Mouse (Mus musculus) limb, embryonic 10.5 days (tissue): ENCODE data around the gene Lmo4. TPM values are rescaled to one million over a fixed set of nuclear protein-coding genes. Genes with fewer than 3 reads are reported as not detected.

Experiments
- DNase-seq: peaks from one replicate; pipeline ENCODE4 v3.0.0-alpha.2; 2017; ENCODE audit warnings: low spot score
- H3K27ac ChIP-seq: fragments of 300-500 bp; sonication (generic); 2 replicates; pipeline ENCODE4 v1.5.1; 2016; ENCODE audit warnings: mild to moderate bottlenecking
- H3K27me3 ChIP-seq: fragments of 300-500 bp; sonication (generic); 2 replicates; pipeline ENCODE4 v1.6.1; 2016; ENCODE audit warnings: low read depth, mild to moderate bottlenecking; ENCODE audit not compliant: poor library complexity, severe bottlenecking
- H3K36me3 ChIP-seq: fragments of 300-500 bp; sonication (generic); 2 replicates; pipeline ENCODE4 v1.6.1; 2016; ENCODE audit warnings: mild to moderate bottlenecking, moderate library complexity
- H3K4me1 ChIP-seq: fragments of 300-500 bp; sonication (generic); 2 replicates; pipeline ENCODE4 v1.6.1; 2016
- H3K4me3 ChIP-seq: fragments of 300-500 bp; sonication (generic); 2 replicates; pipeline ENCODE4 v1.5.1; 2016; ENCODE audit warnings: mild to moderate bottlenecking, moderate library complexity
- H3K9me3 ChIP-seq: fragments of 300-500 bp; sonication (generic); replicated peaks from 2 replicates; pipeline ENCODE4 v1.6.1; 2016; ENCODE audit warnings: mild to moderate bottlenecking
- WGBS: fragments of 180-500 bp; shearing (Covaris S2); methylation state at CpG from one replicate; pipeline ENCODE4 v1.1.7; 2016; 5-methylcytosine and 5-hydroxymethylcytosine counted together
- polyA plus RNA-seq: library from polyadenylated mRNA; unstranded; fragments of >200 nt; fragmentation: Nextera tagmentation; extraction: Ambion mirVana; gene quantifications from 2 replicates; pipeline ENCODE4 v1.2.1, GENCODE M21; 2016

Gene Lmo4
- polyA plus RNA-seq, 1 experiment from 2014 or later: 56.6 TPM

GRCm38 (mm10) chr3:144163718-144164117 is 41.3 kb downstream of the Lmo4 start:
- 97% methylated on average over 2 of the region's 2 CpGs for WGBS
- H3K4me3 ChIP-seq: no peak overlapping the region
- no peaks in the 10 kb centered on the region for H3K9me3 ChIP-seq
- no peak for DNase-seq
- H3K4me1 ChIP-seq: peaks cover 32% of the 10 kb centered on the region
- no peak overlapping the region for H3K27ac ChIP-seq
- H3K36me3 ChIP-seq: no peaks in the 10 kb centered on the region
- H3K27me3 ChIP-seq: no peaks in the 10 kb centered on the region

- 24% methylated on average over 8 of the region's 8 CpGs for WGBS
- no peak for DNase-seq
- no peak overlapping the region for H3K4me3 ChIP-seq
- no peaks in the 10 kb centered on the region for H3K36me3 ChIP-seq
- no peaks in the 10 kb centered on the region for H3K27me3 ChIP-seq
- H3K27ac ChIP-seq: no peak overlapping the region
- H3K4me1 ChIP-seq: peaks cover 39% of the 10 kb centered on the region
- no peaks in the 10 kb centered on the region for H3K9me3 ChIP-seq
These were observed 42.9 kb downstream of the Lmo4 start for GRCm38 (mm10) chr3:144162156-144162555.

GRCm38 (mm10) chr3:144161261-144161660 is 43.8 kb downstream of the Lmo4 start:
- Histone ChIP-seq H3K4me1 (peaks cover 39% of the 10 kb centered on the region), H3K4me3 (no peak overlapping the region), H3K27ac (no peak overlapping the region), H3K36me3 (no peaks in the 10 kb centered on the region), H3K9me3 (no peaks in the 10 kb centered on the region), H3K27me3 (no peaks in the 10 kb centered on the region)
- 84% methylated on average over 2 of the region's 2 CpGs for WGBS
- DNase-seq: no peak

GRCm38 (mm10) chr3:144155746-144156145 is 49.3 kb downstream of the Lmo4 start:
- H3K4me1 ChIP-seq: peaks cover 19% of the 10 kb centered on the region
- H3K27ac ChIP-seq: no peak overlapping the region
- no peak for DNase-seq
- no peaks in the 10 kb centered on the region for H3K27me3 ChIP-seq
- WGBS: 69% methylated on average over 3 of the region's 3 CpGs
- no peaks in the 10 kb centered on the region for H3K36me3 ChIP-seq
- H3K9me3 ChIP-seq: no peaks in the 10 kb centered on the region
- H3K4me3 ChIP-seq: no peak overlapping the region

GRCm38 (mm10) chr3:144153395-144153794 is 51.6 kb downstream of the Lmo4 start:
- Histone ChIP-seq H3K4me1 (peaks cover 19% of the 10 kb centered on the region), H3K27me3 (no peaks in the 10 kb centered on the region), H3K4me3 (no peak overlapping the region), H3K27ac (no peak overlapping the region), H3K9me3 (no peaks in the 10 kb centered on the region), H3K36me3 (no peaks in the 10 kb centered on the region)
- 51% methylated on average over 2 of the region's 2 CpGs for WGBS
- no peak for DNase-seq

GRCm38 (mm10) chr3:144151001-144151400 is 54.0 kb downstream of the Lmo4 start:
- H3K27ac ChIP-seq: no peak overlapping the region
- H3K4me1 ChIP-seq: peaks cover 12% of the 10 kb centered on the region
- no peaks in the 10 kb centered on the region for H3K9me3 ChIP-seq
- WGBS: 91% methylated on average over 6 of the region's 6 CpGs
- H3K4me3 ChIP-seq: no peak overlapping the region
- H3K36me3 ChIP-seq: no peaks in the 10 kb centered on the region
- DNase-seq: no peak
- no peaks in the 10 kb centered on the region for H3K27me3 ChIP-seq

GRCm38 (mm10) chr3:144148234-144148633 is 56.8 kb downstream of the Lmo4 start:
- DNase-seq: no peak
- Histone ChIP-seq H3K27me3 (no peaks in the 10 kb centered on the region), H3K27ac (no peak overlapping the region), H3K36me3 (no peaks in the 10 kb centered on the region), H3K4me1 (no peaks in the 10 kb centered on the region), H3K9me3 (no peaks in the 10 kb centered on the region), H3K4me3 (no peak overlapping the region)
- WGBS: 90% methylated on average over 3 of the region's 3 CpGs

- Histone ChIP-seq H3K36me3 (no peaks in the 10 kb centered on the region), H3K4me1 (no peaks in the 10 kb centered on the region), H3K27ac (no peak overlapping the region), H3K27me3 (no peaks in the 10 kb centered on the region), H3K4me3 (no peak overlapping the region), H3K9me3 (no peaks in the 10 kb centered on the region)
- no peak for DNase-seq
- WGBS: 84% methylated on average over 3 of the region's 3 CpGs
These were observed 57.8 kb downstream of the Lmo4 start for GRCm38 (mm10) chr3:144147244-144147643.

- Histone ChIP-seq H3K4me3 (no peak overlapping the region), H3K4me1 (peaks cover 8% of the 10 kb centered on the region; the same call in 1 of the 2 replicates), H3K27ac (no peak overlapping the region), H3K27me3 (no peaks in the 10 kb centered on the region), H3K36me3 (no peaks in the 10 kb centered on the region), H3K9me3 (no peaks in the 10 kb centered on the region)
- WGBS: 92% methylated on average over 4 of the region's 4 CpGs
- no peak for DNase-seq
These were observed 61.0 kb downstream of the Lmo4 start for GRCm38 (mm10) chr3:144144066-144144465.

GRCm38 (mm10) chr3:144142939-144143338 is 62.1 kb downstream of the Lmo4 start:
- Histone ChIP-seq H3K9me3 (no peaks in the 10 kb centered on the region), H3K4me1 (peaks cover 8% of the 10 kb centered on the region; the same call in 1 of the 2 replicates), H3K4me3 (no peak overlapping the region), H3K27me3 (no peaks in the 10 kb centered on the region), H3K36me3 (no peaks in the 10 kb centered on the region), H3K27ac (no peak overlapping the region)
- DNase-seq: no peak
- 94% methylated on average over 7 of the region's 7 CpGs for WGBS

- no peaks in the 10 kb centered on the region for H3K36me3 ChIP-seq
- peaks cover 8% of the 10 kb centered on the region; the same call in 1 of the 2 replicates for H3K4me1 ChIP-seq
- 77% methylated on average over 8 of the region's 8 CpGs for WGBS
- H3K27ac ChIP-seq: no peak overlapping the region
- H3K4me3 ChIP-seq: no peak overlapping the region
- no peaks in the 10 kb centered on the region for H3K9me3 ChIP-seq
- no peaks in the 10 kb centered on the region for H3K27me3 ChIP-seq
- DNase-seq: no peak
These were observed 63.2 kb downstream of the Lmo4 start for GRCm38 (mm10) chr3:144141786-144142185.

GRCm38 (mm10) chr3:144140816-144141215 is 64.2 kb downstream of the Lmo4 start:
- H3K36me3 ChIP-seq: no peaks in the 10 kb centered on the region
- H3K27me3 ChIP-seq: no peaks in the 10 kb centered on the region
- no peak for DNase-seq
- peaks cover 8% of the 10 kb centered on the region; the same call in 1 of the 2 replicates for H3K4me1 ChIP-seq
- H3K9me3 ChIP-seq: no peaks in the 10 kb centered on the region
- H3K27ac ChIP-seq: no peak overlapping the region
- H3K4me3 ChIP-seq: no peak overlapping the region
- 92% methylated on average over 5 of the region's 5 CpGs for WGBS

GRCm38 (mm10) chr3:144138659-144139058 is 66.4 kb downstream of the Lmo4 start:
- Histone ChIP-seq H3K4me3 (no peak overlapping the region), H3K9me3 (no peaks in the 10 kb centered on the region), H3K27me3 (no peaks in the 10 kb centered on the region), H3K27ac (no peak overlapping the region), H3K36me3 (no peaks in the 10 kb centered on the region), H3K4me1 (peaks cover 8% of the 10 kb centered on the region; the same call in 1 of the 2 replicates)
- DNase-seq: no peak
- whole genome bisulfite sequencing: 95% methylated on average over 3 of the region's 3 CpGs
